In the genomic region with DNA sequence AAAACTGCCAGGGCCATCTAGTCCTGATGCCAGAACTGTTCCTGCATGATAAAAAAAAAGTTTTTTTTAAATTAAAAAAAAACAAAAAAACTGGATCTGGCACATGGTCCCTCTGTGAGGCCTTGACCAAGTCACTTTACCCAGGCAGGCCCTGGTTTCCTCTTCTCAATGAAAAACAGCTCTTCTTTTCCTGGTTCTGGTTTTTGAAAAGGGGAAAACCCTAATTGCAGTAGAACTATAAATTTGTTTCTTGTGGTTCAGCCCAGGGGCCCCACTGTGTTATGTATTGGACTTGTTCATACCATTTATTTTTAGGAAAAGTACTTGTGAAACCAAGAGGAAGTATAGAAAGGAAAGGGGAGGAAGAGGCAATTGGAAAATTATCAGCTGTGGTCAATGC, we compare ENCODE assay signal across 16 mouse cellular contexts.
"Had no signal": no experiment of that assay in that cellular context is flagged by ENCODE, and none has a peak within 500 bp of the region (broad histone marks: within the 10 kb centered on the region; RNA-seq: fewer than 3 reads in every experiment).

No protein-coding gene starts in this region.

- H3K27me3 ChIP-seq: neural tube, embryonic 13.5 days; neural tube, embryonic 15.5 days; stomach, embryonic 15.5 days had no signal

- H3K4me1 ChIP-seq: stomach, embryonic 15.5 days had no signal

- H3K9me3 ChIP-seq: neural tube, embryonic 13.5 days; neural tube, embryonic 15.5 days; stomach, embryonic 15.5 days had no signal

- H3K4me3 ChIP-seq: neural tube, embryonic 13.5 days; neural tube, embryonic 15.5 days; stomach, embryonic 15.5 days had no signal

- H3K4me2 ChIP-seq: neural tube, embryonic 13.5 days; neural tube, embryonic 15.5 days; stomach, embryonic 15.5 days had no signal

- H3K27ac ChIP-seq: neural tube, embryonic 13.5 days; neural tube, embryonic 15.5 days; stomach, embryonic 15.5 days; stomach, postnatal 0 days had no signal

- H3K9ac ChIP-seq: neural tube, embryonic 13.5 days; neural tube, embryonic 15.5 days; stomach, embryonic 15.5 days had no signal

- H3K36me3 ChIP-seq: neural tube, embryonic 13.5 days; stomach, embryonic 15.5 days had no signal

- DNase-seq: retina, postnatal 1 day; right cerebral cortex, adult 18-20 months; right cerebral cortex, postnatal 14 days; right cerebral cortex, postnatal 25 days; right cerebral cortex, postnatal 4 days; spleen, adult 18-20 months; thymus, adult 18-20 months; thymus, adult 2 months; thymus, postnatal 14 days; thymus, postnatal 25 days; thymus, postnatal 36 days; thymus, postnatal 4 days had no signal
